Mouse (Mus musculus) heart, embryonic 10.5 days (tissue): ENCODE measurements around the gene Ppp2ca. TPM values are rescaled to one million over a fixed set of nuclear protein-coding genes. Genes with fewer than 3 reads are reported as not detected.

ENCODE experiments used
- DNase-seq: peaks from one replicate; pipeline ENCODE4 v3.0.0-alpha.2; 2017; ENCODE audit warnings: low spot score
- H3K27ac ChIP-seq: fragments of 300-500 bp; sonication (generic); 2 replicates; pipeline ENCODE4 v1.5.1; 2016; ENCODE audit warnings: mild to moderate bottlenecking
- H3K27me3 ChIP-seq: fragments of 300-500 bp; sonication (generic); 2 replicates; pipeline ENCODE4 v1.6.1; 2016; ENCODE audit warnings: mild to moderate bottlenecking; ENCODE audit not compliant: poor library complexity, insufficient read depth, severe bottlenecking
- H3K36me3 ChIP-seq: fragments of 300-500 bp; sonication (generic); 2 replicates; pipeline ENCODE4 v1.6.1; 2016; ENCODE audit warnings: mild to moderate bottlenecking, moderate library complexity
- H3K4me1 ChIP-seq: fragments of 300-500 bp; sonication (generic); 2 replicates; pipeline ENCODE4 v1.6.1; 2016; ENCODE audit warnings: mild to moderate bottlenecking
- H3K4me3 ChIP-seq: fragments of 300-500 bp; sonication (generic); 2 replicates; pipeline ENCODE4 v1.5.1; 2016; ENCODE audit warnings: mild to moderate bottlenecking, moderate library complexity
- H3K9me3 ChIP-seq: fragments of 300-500 bp; sonication (generic); 2 replicates; pipeline ENCODE4 v1.6.1; 2016; ENCODE audit warnings: mild to moderate bottlenecking, moderate library complexity
- WGBS: fragments of 180-500 bp; shearing (Covaris S2); methylation state at CpG from one replicate; pipeline ENCODE4 v1.1.7; 2016; 5-methylcytosine and 5-hydroxymethylcytosine counted together
- polyA plus RNA-seq: library from polyadenylated mRNA; unstranded; fragments of >200 nt; fragmentation: Nextera tagmentation; extraction: Ambion mirVana; gene quantifications from 2 replicates; pipeline ENCODE4 v1.2.1, GENCODE M21; 2016

The Ppp2ca gene
- 66.2 and 91.4 TPM in 2 replicates for polyA plus RNA-seq

DNA sequence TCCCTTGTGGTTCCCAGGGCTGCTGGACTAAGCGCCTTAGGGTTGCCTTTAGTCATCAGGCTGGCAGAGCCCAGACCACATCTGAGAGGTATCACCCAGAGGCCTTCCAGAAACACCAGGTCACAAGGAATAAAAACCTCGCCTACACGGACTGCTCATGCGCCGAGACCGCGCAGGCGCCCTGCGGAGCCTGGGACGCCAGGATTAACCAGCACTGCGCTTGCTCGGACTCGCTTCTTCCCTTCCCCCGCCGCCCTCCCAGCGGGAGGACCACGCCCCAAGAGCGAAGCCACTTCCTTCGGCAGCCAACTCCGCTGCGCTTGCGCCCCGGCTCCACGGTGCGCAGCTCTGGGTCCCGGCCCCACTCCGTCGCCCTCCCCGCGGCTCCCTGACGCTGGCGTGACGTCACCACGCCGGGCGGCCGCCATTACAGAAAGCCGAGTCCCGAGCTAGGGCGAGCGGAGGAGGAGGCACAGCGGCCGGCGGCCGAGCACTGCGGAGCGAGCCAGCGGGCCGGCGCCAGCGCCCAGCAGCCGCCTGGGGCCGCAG lies at the start of gene Ppp2ca:
Gene Ppp2ca (plus strand): TSS at position 284 of the 549 bp plus-strand sequence.
- Histone ChIP-seq H3K4me3 (peak within 1 kb of the TSS; percentile 93), H3K27ac (peak within 1 kb of the TSS; percentile 99), H3K4me1 (peaks cover 30% of the 10 kb centered on the region), H3K27me3 (no peaks in the 10 kb centered on the region), H3K36me3 (peaks cover 4% of the 10 kb centered on the region; the same call in 1 of the 2 replicates), H3K9me3 (no peaks in the 10 kb centered on the region)
- peak; percentile 99 for DNase-seq
- under 1% methylated on average over 53 of the region's 53 CpGs for WGBS

DNA sequence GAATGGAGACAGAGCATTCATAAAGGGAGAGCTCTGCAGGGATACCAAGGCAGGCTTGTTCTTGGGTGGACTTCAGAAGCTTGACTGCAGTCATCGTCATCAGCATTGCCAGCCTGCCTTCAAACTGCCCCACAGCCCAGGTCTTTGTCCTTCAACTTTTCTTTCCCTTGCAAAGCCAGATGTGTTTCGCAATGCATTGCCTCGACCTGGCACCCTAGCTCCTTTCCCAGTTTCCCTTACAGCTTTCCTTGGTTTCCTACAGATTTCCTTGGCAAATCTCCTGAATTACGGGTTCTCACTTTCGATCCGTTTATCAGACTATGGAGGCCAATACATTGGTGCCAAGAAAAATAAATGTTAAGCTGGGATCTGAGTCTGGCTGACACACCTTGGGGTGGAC lies 45.1 kb upstream of the Ppp2ca start:
- Histone ChIP-seq H3K27me3 (no peaks in the 10 kb centered on the region), H3K4me1 (peaks cover 3% of the 10 kb centered on the region; the same call in 1 of the 2 replicates), H3K9me3 (no peaks in the 10 kb centered on the region), H3K4me3 (no peak overlapping the region), H3K27ac (no peak overlapping the region), H3K36me3 (no peaks in the 10 kb centered on the region)
- no peak for DNase-seq
- 80% methylated on average over 6 of the region's 6 CpGs for WGBS

DNA sequence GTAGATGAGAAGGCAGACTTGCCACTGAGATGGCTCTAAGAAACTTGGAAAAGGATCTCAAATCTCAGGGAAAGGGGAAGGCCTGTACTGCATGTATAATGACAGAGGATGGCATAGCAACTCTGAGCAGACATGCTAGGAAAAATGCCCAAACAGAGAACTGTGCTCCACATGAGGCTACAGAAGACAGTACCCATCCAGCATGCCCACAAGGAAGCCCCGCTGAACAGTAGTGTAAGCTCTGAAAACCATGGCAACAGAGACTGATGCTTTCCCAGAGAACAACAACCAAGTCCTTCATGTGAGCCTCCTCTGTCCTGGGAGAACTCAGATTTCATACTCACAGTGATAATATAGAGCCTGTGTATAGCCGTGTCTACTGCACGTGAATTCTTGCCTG lies 43.8 kb upstream of the Ppp2ca start:
- DNase-seq = no peak
- no peaks in the 10 kb centered on the region for H3K27me3 ChIP-seq
- no peak overlapping the region for H3K4me3 ChIP-seq
- WGBS = 84% methylated on average over 3 of the region's 3 CpGs
- peaks cover 3% of the 10 kb centered on the region; the same call in 1 of the 2 replicates for H3K4me1 ChIP-seq
- H3K9me3 ChIP-seq = no peaks in the 10 kb centered on the region
- H3K36me3 ChIP-seq = no peaks in the 10 kb centered on the region
- no peak overlapping the region for H3K27ac ChIP-seq

DNA sequence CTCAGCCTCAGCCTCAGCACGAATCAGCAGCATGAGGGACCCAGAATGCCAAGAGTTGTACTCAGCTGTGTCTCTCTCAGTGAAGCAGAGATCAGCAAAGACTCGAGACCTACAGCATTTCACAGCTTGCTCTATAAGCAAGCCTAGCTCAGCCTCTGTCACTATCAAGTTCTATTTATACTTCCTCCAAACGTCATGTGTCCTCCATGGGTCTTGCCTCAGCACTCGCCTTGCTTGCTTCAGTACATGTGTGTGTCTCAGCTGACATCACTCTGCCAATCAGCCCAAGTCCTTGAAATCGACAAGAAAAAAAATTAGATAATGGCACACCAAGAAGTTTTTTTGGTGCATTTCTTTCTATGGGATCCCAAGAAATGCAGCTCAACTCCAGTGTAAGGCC lies 42.3 kb upstream of the Ppp2ca start:
- Histone ChIP-seq H3K36me3 (no peaks in the 10 kb centered on the region), H3K4me3 (no peak overlapping the region), H3K27me3 (no peaks in the 10 kb centered on the region), H3K9me3 (no peaks in the 10 kb centered on the region), H3K27ac (no peak overlapping the region), H3K4me1 (peaks cover 3% of the 10 kb centered on the region; the same call in 1 of the 2 replicates)
- DNase-seq = no peak
- WGBS = 54% methylated on average over 5 of the region's 5 CpGs

DNA sequence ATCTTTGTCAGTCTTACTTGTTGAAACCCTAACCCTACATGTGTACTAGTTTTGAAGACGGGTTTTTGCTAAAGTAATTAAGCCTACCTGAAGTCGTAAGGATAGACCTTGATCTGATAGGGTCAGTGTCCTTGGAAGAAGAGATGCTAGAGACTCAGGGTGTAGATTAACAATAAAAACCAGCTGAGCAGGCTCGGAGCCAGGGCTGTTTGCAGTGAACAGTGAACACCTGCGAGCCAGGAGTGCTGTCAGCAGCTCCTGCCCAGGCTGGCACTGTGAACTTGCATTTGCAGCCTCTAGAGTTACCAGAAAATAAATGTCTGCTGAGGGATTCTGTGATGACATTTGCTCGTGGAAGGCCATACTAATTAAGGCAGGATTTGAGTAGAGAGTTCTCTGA lies 39.5 kb upstream of the Ppp2ca start:
- no peaks in the 10 kb centered on the region for H3K9me3 ChIP-seq
- no peak overlapping the region for H3K27ac ChIP-seq
- H3K36me3 ChIP-seq = no peaks in the 10 kb centered on the region
- H3K4me3 ChIP-seq = no peak overlapping the region
- WGBS = 78% methylated on average over 5 of the region's 5 CpGs
- no peaks in the 10 kb centered on the region for H3K27me3 ChIP-seq
- no peak for DNase-seq
- peaks cover 3% of the 10 kb centered on the region; the same call in 1 of the 2 replicates for H3K4me1 ChIP-seq

DNA sequence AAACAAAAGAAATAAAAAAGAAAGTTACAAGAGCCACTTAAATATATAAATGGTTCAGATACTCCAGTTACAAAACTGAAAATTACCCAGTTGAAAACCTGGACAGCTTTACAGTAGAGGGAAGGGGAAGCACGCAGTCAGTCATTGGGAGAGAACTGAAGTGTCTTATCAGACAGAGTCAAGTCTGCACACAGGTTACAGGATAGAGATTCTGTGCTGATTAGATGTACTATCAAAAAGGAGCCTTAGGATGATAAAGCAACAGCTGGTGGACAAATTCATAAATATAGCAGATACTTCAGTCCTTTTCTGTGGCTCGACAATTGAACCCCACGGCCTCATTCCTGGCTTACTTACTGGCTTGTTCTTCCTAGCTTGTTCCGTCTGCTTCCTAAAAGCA lies 38.2 kb upstream of the Ppp2ca start:
- Histone ChIP-seq H3K27me3 (no peaks in the 10 kb centered on the region), H3K27ac (no peak overlapping the region), H3K9me3 (no peaks in the 10 kb centered on the region), H3K4me3 (no peak overlapping the region), H3K4me1 (peaks cover 3% of the 10 kb centered on the region; the same call in 1 of the 2 replicates), H3K36me3 (no peaks in the 10 kb centered on the region)
- no peak for DNase-seq
- 82% methylated on average over 4 of the region's 4 CpGs for WGBS

DNA sequence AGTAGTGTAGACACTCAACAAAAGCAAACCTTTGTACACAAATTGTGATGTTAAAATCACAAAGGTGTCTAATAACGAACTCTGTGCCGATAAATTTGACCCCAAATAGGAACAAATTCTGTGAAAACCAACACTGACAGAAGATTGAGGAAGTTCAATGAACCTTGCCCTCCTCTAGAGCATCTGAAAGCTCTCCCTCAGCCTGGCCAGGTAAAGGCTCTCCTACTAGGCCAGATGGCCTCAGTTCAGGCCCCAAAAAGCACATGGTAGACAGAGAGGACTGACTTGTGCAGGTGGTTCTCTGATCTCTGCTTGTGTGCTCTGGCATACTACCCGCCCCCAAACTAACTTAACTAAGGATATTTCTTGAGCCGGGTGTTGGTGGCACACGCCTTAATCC lies 36.1 kb upstream of the Ppp2ca start:
- Histone ChIP-seq H3K9me3 (no peaks in the 10 kb centered on the region), H3K4me1 (0 out of 2 replicates have a peak, but pooled peaks cover 3% of the 10 kb centered on the region), H3K27me3 (no peaks in the 10 kb centered on the region), H3K27ac (no peak overlapping the region), H3K36me3 (no peaks in the 10 kb centered on the region), H3K4me3 (no peak overlapping the region)
- DNase-seq = no peak
- 90% methylated on average over 5 of the region's 5 CpGs for WGBS

DNA sequence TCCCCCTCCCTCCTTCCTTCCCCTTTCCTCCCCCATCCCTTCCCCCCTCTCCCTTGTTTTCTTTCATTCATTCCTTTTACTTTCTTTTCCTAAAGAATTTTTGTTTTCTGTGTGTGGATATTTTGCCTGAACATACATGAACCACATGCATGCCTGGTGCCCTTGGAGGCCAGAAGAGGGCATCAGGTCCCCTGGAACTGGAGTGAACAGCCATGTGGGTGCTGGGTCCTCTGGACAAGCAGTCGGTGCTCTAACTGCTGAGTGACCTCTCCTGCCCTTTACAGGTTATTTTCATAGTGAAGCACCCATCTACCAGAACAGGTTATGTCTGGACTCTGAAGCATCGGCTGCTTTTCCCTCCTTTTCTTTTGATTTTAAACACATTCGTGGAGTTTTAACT lies 34.1 kb upstream of the Ppp2ca start:
- Histone ChIP-seq H3K27me3 (no peaks in the 10 kb centered on the region), H3K4me1 (0 out of 2 replicates have a peak, but pooled peaks cover 3% of the 10 kb centered on the region), H3K27ac (no peak overlapping the region), H3K9me3 (no peaks in the 10 kb centered on the region), H3K36me3 (no peaks in the 10 kb centered on the region), H3K4me3 (no peak overlapping the region)
- WGBS = 63% methylated on average over 3 of the region's 3 CpGs
- DNase-seq = no peak

DNA sequence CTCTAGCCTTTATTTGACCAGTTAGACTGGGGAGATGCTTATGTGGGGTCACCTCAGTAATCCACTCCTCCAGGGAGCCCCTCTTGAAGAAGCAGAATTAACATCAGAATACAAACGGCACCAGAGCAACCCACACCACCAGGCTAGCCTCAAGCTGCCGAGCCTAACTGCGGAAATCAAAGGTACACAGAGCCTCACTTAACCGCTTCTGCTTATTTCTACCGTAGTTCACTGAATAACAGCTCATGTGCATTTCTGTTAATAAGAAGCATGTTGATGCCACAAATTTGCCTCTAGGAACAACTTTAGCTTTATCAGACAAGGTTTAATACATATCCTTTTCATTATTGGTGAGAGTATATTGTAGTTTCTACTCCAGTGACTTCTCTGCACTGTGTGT lies 32.6 kb upstream of the Ppp2ca start:
- Histone ChIP-seq H3K27ac (no peak overlapping the region), H3K4me1 (0 out of 2 replicates have a peak, but pooled peaks cover 3% of the 10 kb centered on the region), H3K36me3 (no peaks in the 10 kb centered on the region), H3K4me3 (no peak overlapping the region), H3K27me3 (no peaks in the 10 kb centered on the region), H3K9me3 (no peaks in the 10 kb centered on the region)
- DNase-seq = no peak
- 12% methylated on average over 5 of the region's 5 CpGs for WGBS

DNA sequence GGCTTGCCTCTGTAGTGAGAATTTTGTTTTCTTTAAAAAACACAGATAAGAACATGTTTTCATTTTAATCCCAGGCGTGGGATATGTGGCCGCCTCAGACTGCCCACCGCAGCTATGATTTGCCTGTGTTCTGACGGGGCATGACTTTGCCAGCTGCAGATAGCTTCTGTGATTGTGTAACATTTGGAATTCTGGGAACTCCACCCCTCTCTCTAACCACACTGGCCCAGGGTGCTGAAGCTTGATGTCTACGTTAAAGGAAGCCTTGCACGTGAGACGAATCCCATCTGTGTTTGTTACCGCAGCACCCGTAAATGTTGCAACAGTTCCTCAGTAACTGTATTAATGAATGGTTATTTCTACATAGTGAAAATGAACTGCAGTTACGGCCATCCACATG lies 26.7 kb upstream of the Ppp2ca start:
- DNase-seq = no peak
- no peaks in the 10 kb centered on the region for H3K9me3 ChIP-seq
- no peaks in the 10 kb centered on the region for H3K27me3 ChIP-seq
- H3K27ac ChIP-seq = no peak overlapping the region
- 82% methylated on average over 10 of the region's 10 CpGs for WGBS
- H3K4me3 ChIP-seq = no peak overlapping the region
- no peaks in the 10 kb centered on the region for H3K36me3 ChIP-seq
- H3K4me1 ChIP-seq = peaks cover 3% of the 10 kb centered on the region; the same call in 1 of the 2 replicates

DNA sequence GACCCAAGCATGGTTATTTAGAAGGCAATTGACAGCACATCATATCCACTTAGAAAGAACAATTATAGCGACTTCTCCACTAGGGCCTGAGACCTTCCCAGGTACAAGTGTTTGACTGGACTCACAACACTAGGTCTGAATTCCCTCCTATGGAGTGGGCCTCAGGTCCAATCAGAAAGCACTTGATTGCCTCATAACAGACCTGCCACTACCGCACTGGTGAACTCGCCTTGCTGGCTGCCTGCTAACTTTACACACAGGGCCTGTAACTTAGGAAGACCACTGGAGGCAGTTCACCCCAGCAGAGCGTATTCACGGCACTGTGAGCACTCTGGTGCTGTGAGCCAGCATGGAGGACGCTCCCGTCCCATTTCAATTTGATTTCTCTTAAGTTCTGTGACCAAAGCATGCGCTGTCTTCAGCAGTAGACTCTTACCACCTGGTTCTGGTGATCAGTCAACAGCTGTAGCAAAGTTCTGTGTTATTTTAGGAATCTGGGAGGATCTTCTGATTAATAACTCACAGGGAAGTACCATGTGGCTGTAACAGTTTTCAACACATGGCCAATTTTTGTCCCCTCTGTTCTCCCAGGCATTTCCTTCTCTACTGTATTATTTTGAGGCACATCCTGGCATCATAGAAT lies 24.8 kb upstream of the Ppp2ca start:
- no peak overlapping the region for H3K4me3 ChIP-seq
- DNase-seq = no peak
- no peaks in the 10 kb centered on the region for H3K27me3 ChIP-seq
- H3K27ac ChIP-seq = no peak overlapping the region
- no peaks in the 10 kb centered on the region for H3K36me3 ChIP-seq
- 77% methylated on average over 8 of the region's 8 CpGs for whole genome bisulfite sequencing
- peaks cover 3% of the 10 kb centered on the region; the same call in 1 of the 2 replicates for H3K4me1 ChIP-seq
- no peaks in the 10 kb centered on the region for H3K9me3 ChIP-seq

DNA sequence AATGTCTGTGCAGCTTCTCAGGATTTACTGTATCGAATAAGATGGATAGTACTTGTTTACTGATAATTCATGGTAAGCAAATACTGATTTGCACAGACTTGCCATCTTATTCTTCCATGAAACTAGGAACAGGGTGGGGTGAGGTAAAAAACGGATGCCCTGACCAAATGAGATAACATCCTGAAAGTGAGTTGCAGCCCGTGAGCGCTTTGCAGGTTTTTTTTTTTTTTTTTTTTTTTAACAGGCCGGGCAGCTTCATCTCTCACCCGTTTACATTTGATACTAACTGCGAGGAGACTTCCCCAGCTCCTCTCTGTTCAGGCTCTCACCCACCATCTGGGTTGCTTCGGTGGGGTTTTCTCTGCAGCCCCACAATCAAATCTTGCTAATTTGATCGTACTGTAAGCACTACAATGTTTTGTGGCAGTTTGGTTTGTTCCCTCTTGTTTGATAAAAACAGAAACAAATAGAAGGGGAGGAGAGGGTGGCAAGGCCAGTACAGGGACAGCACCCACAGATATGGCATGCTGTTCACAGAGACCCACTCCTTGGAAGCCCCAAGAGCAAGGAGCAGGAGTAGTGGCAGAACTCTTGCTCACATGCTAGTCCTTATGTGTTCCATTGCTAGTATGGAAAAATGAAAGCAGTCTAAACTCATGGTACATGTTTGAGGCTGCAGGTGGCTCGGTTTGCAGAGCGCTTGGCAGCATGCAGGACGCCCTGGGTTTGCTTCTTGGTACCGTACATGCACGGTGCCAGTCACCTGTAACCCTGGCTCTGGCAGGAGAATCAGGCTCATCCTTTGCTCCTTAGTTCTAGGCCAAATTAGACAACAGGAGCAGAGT lies 23.6 kb upstream of the Ppp2ca start:
- Histone ChIP-seq H3K4me3 (no peak overlapping the region), H3K4me1 (peaks cover 3% of the 10 kb centered on the region), H3K36me3 (no peaks in the 10 kb centered on the region), H3K27me3 (no peaks in the 10 kb centered on the region), H3K9me3 (no peaks in the 10 kb centered on the region), H3K27ac (no peak overlapping the region)
- no peak for DNase-seq
- WGBS = 61% methylated on average over 14 of the region's 14 CpGs
